Mouse (Mus musculus): ENCODE measurements at regions not wholly inside any gene's neighbourhood (a gene's known extent, or its start where the extent isn't known, plus 50 kb on each side); places are given as distances from the start of the nearest gene placed in this dataset.

DNA sequence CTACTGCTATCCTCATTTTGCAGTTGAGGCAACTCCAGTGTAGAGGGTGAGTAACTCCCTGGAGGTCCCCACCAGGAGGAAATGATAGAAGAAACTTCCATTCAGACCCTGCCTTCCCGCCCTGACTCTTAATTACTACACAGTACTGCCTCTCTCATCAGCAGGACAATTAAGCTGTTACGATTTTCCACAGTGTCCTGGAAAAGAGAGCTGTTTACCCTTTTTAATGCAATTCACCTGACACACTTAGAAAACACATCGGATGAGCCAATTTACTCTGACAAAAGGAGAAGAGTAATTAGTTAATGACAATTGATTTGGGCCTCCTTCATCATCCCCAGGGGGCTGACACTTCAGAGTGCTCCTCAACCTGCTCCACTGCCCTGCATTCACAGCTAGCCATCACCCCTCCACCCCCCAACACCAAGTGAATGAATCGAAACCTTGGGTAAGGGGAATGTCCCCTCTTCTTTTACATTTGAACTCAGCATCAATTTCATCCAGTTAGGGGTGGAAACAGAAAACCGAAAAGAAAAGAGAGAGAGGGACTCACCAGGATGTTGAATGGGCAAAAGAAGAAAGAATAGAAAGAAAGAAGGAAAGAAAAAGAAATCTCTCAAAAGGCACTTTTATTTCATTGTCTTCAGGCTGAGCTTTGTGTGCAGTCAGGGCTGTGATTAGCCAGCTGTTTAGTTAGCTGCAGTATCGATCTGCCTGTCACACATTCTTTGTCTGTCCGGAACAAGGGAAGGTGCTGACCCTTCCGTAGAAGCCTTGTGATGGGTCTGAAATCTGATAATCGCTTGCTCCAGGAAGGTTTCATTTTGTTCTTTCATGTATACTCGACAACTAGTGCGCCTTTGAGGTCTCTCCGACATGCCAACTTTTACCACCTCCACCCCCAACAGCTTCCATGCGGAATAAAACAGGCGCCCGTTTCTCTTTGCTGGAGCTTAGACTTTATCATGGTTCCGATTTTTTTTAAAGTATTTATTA, 482.6 kb upstream of the Tenm4 start:
- H3K27me3 ChIP-seq (ENCODE audit: control insufficient read depth, insufficient read depth, low read length): no peaks in the 10 kb centered on the region
- no peak overlapping the region for H3K4me3 ChIP-seq (ENCODE audit: control insufficient read depth, low read depth, low read length)
- no peak overlapping the region for H3K27ac ChIP-seq (ENCODE audit: control insufficient read depth, insufficient read depth, low read depth, low read length)

GRCm38 (mm10) chr7:95689161-95689833, 481.7 kb upstream of the Tenm4 start:
- Histone ChIP-seq H3K4me3 (ENCODE audit: control insufficient read depth, low read depth, low read length) (no peak overlapping the region), H3K27me3 (ENCODE audit: control insufficient read depth, insufficient read depth, low read length) (no peaks in the 10 kb centered on the region), H3K4me1 (ENCODE audit: control insufficient read depth, insufficient read depth, low read length) (no peaks in the 10 kb centered on the region), H3K27ac (ENCODE audit: control insufficient read depth, insufficient read depth, low read depth, low read length) (no peak overlapping the region), H3K36me3 (ENCODE audit: control insufficient read depth, insufficient read depth, low read length) (no peaks in the 10 kb centered on the region)
- no peak for TF ChIP-seq POLR2A (IDR thresholded peaks at IDR 0.05; ENCODE audit: control insufficient read depth, low read depth, low read length)
- TF ChIP-seq CTCF (IDR thresholded peaks at IDR 0.05; ENCODE audit: control insufficient read depth, insufficient read depth, insufficient replicate concordance, low read depth, low read length): no peak

More for the DNA sequence above, 482.6 kb upstream of the Tenm4 start:
- Histone ChIP-seq H3K36me3 (ENCODE audit: control insufficient read depth, insufficient read depth, low read length) (no peaks in the 10 kb centered on the region), H3K4me1 (ENCODE audit: control insufficient read depth, insufficient read depth, low read length) (no peaks in the 10 kb centered on the region)
- TF ChIP-seq POLR2A (IDR thresholded peaks at IDR 0.05; ENCODE audit: control insufficient read depth, low read depth, low read length) (no peak), CTCF (IDR thresholded peaks at IDR 0.05; ENCODE audit: control insufficient read depth, insufficient read depth, insufficient replicate concordance, low read depth, low read length) (no peak)

DNA sequence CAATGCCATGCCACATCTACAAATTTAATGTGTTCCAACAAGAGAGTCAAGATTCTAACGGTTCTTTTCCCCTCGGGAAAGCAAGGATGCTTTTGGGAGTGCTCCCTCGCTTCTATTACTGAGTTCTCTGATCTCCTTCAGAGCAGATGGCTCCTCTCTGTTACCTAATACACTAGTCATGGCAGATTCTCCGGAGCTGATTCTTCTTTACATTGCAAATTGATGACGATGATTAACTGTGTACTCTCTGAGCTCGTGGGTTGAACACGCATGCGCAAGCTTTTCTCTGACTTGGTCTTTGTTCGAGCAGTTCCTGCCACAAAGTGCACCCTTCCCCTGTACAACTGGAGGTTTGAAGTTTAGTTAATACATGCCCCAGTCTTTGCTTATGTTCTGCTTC, 471.5 kb upstream of the Tenm4 start:
- no peaks in the 10 kb centered on the region for H3K36me3 ChIP-seq (ENCODE audit: control insufficient read depth, insufficient read depth, low read length)
- no peaks in the 10 kb centered on the region for H3K4me1 ChIP-seq (ENCODE audit: control insufficient read depth, insufficient read depth, low read length)
- no peaks in the 10 kb centered on the region for H3K27me3 ChIP-seq (ENCODE audit: control insufficient read depth, insufficient read depth, low read length)
- no peak overlapping the region for H3K27ac ChIP-seq (ENCODE audit: control insufficient read depth, insufficient read depth, low read depth, low read length)
- no peak overlapping the region for H3K4me3 ChIP-seq (ENCODE audit: control insufficient read depth, low read depth, low read length)
- TF ChIP-seq CTCF (IDR thresholded peaks at IDR 0.05; ENCODE audit: control insufficient read depth, insufficient read depth, insufficient replicate concordance, low read depth, low read length) (no peak), POLR2A (IDR thresholded peaks at IDR 0.05; ENCODE audit: control insufficient read depth, low read depth, low read length) (no peak)

DNA sequence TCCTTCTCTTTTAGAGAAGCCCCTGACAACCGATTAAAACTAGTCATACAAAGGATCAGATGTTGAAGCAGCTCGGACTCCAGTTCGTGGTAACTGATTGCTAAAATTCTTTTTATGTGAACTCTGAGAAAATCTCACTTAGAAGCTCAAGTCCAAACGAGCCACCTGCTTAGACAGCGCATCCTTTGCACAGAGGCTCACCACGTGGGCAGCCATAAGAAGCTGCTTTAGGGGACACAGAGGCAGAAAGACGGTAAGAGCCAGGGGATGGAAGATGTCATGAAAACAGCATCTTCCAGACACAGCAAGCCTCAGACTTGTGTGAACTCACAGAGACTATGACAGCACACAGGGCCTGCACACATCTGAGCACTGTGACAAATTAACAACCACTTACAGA, 461.0 kb upstream of the Tenm4 start:
- Histone ChIP-seq H3K4me1 (ENCODE audit: control insufficient read depth, insufficient read depth, low read length) (no peaks in the 10 kb centered on the region), H3K27ac (ENCODE audit: control insufficient read depth, insufficient read depth, low read depth, low read length) (no peak overlapping the region), H3K36me3 (ENCODE audit: control insufficient read depth, insufficient read depth, low read length) (no peaks in the 10 kb centered on the region), H3K27me3 (ENCODE audit: control insufficient read depth, insufficient read depth, low read length) (no peaks in the 10 kb centered on the region), H3K4me3 (ENCODE audit: control insufficient read depth, low read depth, low read length) (no peak overlapping the region)
- TF ChIP-seq POLR2A (IDR thresholded peaks at IDR 0.05; ENCODE audit: control insufficient read depth, low read depth, low read length) (no peak), CTCF (IDR thresholded peaks at IDR 0.05; ENCODE audit: control insufficient read depth, insufficient read depth, insufficient replicate concordance, low read depth, low read length) (no peak)

DNA sequence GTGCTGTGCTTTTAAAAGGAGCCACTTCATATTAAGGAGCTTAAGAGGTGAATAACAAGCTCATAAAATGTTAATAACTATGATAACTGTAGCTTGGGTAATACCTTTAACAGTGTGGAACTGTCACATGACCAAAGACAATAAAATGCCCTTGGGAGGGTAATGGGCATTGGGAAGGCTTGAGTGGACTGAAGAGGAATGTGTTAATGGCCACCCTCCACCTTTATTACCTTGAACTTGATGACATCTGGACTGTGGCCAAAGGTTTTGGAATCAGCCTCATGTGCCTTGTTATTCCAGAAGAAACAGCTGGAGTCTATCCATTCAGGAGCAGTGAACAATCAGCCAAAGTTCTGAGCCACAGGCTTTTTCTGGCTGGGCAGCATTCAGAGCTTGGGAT, 451.0 kb upstream of the Tenm4 start:
- TF ChIP-seq POLR2A (IDR thresholded peaks at IDR 0.05; ENCODE audit: control insufficient read depth, low read depth, low read length) (no peak), CTCF (IDR thresholded peaks at IDR 0.05; ENCODE audit: control insufficient read depth, insufficient read depth, insufficient replicate concordance, low read depth, low read length) (no peak)
- Histone ChIP-seq H3K27ac (ENCODE audit: control insufficient read depth, insufficient read depth, low read depth, low read length) (no peak overlapping the region), H3K27me3 (ENCODE audit: control insufficient read depth, insufficient read depth, low read length) (no peaks in the 10 kb centered on the region), H3K36me3 (ENCODE audit: control insufficient read depth, insufficient read depth, low read length) (no peaks in the 10 kb centered on the region), H3K4me1 (ENCODE audit: control insufficient read depth, insufficient read depth, low read length) (no peaks in the 10 kb centered on the region), H3K4me3 (ENCODE audit: control insufficient read depth, low read depth, low read length) (no peak overlapping the region)

- Histone ChIP-seq H3K27me3 (ENCODE audit: control insufficient read depth, insufficient read depth, low read length) (no peaks in the 10 kb centered on the region), H3K4me1 (ENCODE audit: control insufficient read depth, insufficient read depth, low read length) (no peaks in the 10 kb centered on the region), H3K4me3 (ENCODE audit: control insufficient read depth, low read depth, low read length) (no peak overlapping the region), H3K36me3 (ENCODE audit: control insufficient read depth, insufficient read depth, low read length) (no peaks in the 10 kb centered on the region), H3K27ac (ENCODE audit: control insufficient read depth, insufficient read depth, low read depth, low read length) (no peak overlapping the region)
- TF ChIP-seq POLR2A (IDR thresholded peaks at IDR 0.05; ENCODE audit: control insufficient read depth, low read depth, low read length): no peak
- TF ChIP-seq CTCF (IDR thresholded peaks at IDR 0.05; ENCODE audit: control insufficient read depth, insufficient read depth, insufficient replicate concordance, low read depth, low read length): no peak
Observed at GRCm38 (mm10) chr7:95725716-95726487, 445.1 kb upstream of the Tenm4 start.

GRCm38 (mm10) chr7:95733807-95734206, 437.2 kb upstream of the Tenm4 start:
- H3K4me3 ChIP-seq (ENCODE audit: control insufficient read depth, low read depth, low read length): no peak overlapping the region
- no peaks in the 10 kb centered on the region for H3K27me3 ChIP-seq (ENCODE audit: control insufficient read depth, insufficient read depth, low read length)
- no peak overlapping the region for H3K27ac ChIP-seq (ENCODE audit: control insufficient read depth, insufficient read depth, low read depth, low read length)
- H3K4me1 ChIP-seq (ENCODE audit: control insufficient read depth, insufficient read depth, low read length): no peaks in the 10 kb centered on the region
- TF ChIP-seq CTCF (IDR thresholded peaks at IDR 0.05; ENCODE audit: control insufficient read depth, insufficient read depth, insufficient replicate concordance, low read depth, low read length) (no peak), POLR2A (IDR thresholded peaks at IDR 0.05; ENCODE audit: control insufficient read depth, low read depth, low read length) (no peak)
- no peaks in the 10 kb centered on the region for H3K36me3 ChIP-seq (ENCODE audit: control insufficient read depth, insufficient read depth, low read length)

Data from testis, adult 2 months (tissue).